Mouse (Mus musculus) brain, embryonic 14.5 days (tissue): ENCODE results near the gene Ror2.

Experiments used
- CTCF ChIP-seq: fragments of 200-500 bp; IDR thresholded peaks from 2 replicates; pipeline ENCODE4 v1.5.1; 2012; ENCODE audit warnings: inconsistent platforms, mild to moderate bottlenecking, moderate library complexity, borderline replicate concordance; ENCODE audit not compliant: insufficient read depth, insufficient read length; ENCODE audit errors: extremely low read depth
- POLR2A ChIP-seq: fragments of 200-500 bp; IDR thresholded peaks from 2 replicates; pipeline ENCODE4 v1.6.1; 2012; ENCODE audit warnings: mild to moderate bottlenecking, inconsistent platforms, borderline replicate concordance; ENCODE audit not compliant: poor library complexity, insufficient read depth, insufficient read length, severe bottlenecking; ENCODE audit errors: extremely low read depth

- TF ChIP-seq CTCF: no peak
- no peak for TF ChIP-seq POLR2A
Observed at GRCm38 (mm10) chr13:53145511-53145910, 140.4 kb downstream of the Ror2 start.
